Mouse (Mus musculus) cerebellum, postnatal 4 days (tissue): ENCODE measurements around the gene Pcf11.

ENCODE experiments used
- DNase-seq, 2 experiments: peaks; one replicate each; pipeline ENCODE4 v3.0.0; 2022; ENCODE audit warnings: low spot score in 2 of 2, mixed read lengths in 1 of 2

The Pcf11 gene

GRCm38 (mm10) chr7:92637021-92637625 lies 32.6 kb downstream of the Pcf11 start, which contains the start of gene Ankrd42:
Gene Ankrd42 (minus strand): TSS chr7:92637142.
- DNase-seq: peak; percentile 69 to 89

- no peak for DNase-seq
These were observed 33.3 kb downstream of the Pcf11 start for GRCm38 (mm10) chr7:92636295-92637011.

DNA sequence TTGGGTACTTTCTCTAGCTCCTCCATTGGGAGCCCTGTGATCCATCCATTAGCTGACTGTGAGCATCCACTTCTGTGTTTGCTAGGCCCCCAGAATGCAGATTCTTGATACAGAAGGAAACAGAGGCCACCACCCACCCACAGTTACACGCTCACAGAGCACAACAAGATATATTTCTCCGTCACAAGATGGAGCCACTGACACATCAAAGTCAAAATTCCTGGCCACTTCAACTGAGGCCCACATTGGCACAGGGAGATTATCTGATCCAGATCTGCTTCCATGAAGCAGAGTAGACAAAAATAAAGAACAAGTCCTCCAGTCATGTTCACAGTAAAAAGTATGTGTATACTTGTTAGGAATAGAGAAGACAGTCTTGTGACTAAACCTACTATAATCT lies 39.6 kb downstream of the Pcf11 start:
- no peak for DNase-seq

DNA sequence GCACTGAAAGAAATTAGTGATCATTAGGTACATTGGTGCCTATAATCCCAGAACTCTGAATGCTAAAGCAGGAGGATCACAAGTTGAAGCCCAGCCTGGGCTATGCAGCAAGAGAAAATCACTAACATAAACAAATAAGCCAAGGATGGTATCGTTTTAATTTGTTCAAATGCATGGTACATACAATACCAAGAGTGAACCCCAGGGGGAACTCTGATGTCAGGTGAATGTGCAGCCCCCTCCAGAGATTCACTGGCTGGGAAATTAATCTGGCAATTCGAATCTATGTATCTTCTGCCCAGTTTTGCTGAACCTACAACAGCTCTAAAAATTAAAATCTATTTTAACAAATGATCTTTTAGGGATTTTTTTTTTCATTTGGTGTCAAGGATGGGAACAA lies 45.2 kb downstream of the Pcf11 start:
- DNase-seq: no peak

GRCm38 (mm10) chr7:92610830-92611229 lies 58.9 kb downstream of the Pcf11 start:
- no peak for DNase-seq

DNA sequence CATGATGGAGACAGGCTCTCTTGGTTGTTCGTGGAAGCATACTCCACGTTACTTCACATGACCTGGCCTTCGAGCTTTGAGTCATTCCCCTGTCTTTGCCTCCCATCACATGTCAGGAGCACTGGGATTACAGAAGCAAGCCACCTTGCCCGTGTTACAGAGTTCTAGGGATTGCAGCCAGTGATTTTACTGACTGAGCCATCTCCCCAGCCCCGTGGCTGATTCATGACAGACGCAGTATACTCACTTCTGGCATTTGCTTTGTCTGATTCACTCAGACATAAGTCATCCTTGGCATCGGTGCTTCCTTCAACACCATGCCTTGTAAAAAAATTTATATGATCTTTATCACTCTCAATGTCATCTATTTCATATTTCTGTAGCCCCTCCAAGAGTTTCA lies 64.8 kb downstream of the Pcf11 start:
- DNase-seq: no peak
